Mouse (Mus musculus): ENCODE results near the gene Fam173b.

- TF ChIP-seq CTCF (IDR thresholded peaks at IDR 0.05; ENCODE audit: low read depth) (peak; percentile 99), EP300 (IDR thresholded peaks at IDR 0.05; ENCODE audit: low read depth) (no peak)
Observed at GRCm38 (mm10) chr15:31586519-31586918, 15.1 kb upstream of the Fam173b start.
